Mouse (Mus musculus) embryonic facial prominence, embryonic 13.5 days (tissue): ENCODE measurements around the gene Map4k3. TPM values are rescaled to one million over a fixed set of nuclear protein-coding genes. Genes with fewer than 3 reads are reported as not detected.

Experiments used
- ATAC-seq: fragments of 200-750 bp; cut with Nextera tagmentation; 2 replicates; pipeline ENCODE4 v1.8.0; 2017; ENCODE audit warnings: low read depth; ENCODE audit not compliant: insufficient number of reproducible peaks, insufficient read depth, low FRiP score, low TSS enrichment
- H3K27ac ChIP-seq: fragments of 300-500 bp; sonication (generic); 2 replicates; pipeline ENCODE4 v1.5.1; 2015; ENCODE audit warnings: moderate library complexity, mild to moderate bottlenecking, inconsistent platforms
- H3K27me3 ChIP-seq: fragments of 300-500 bp; sonication (generic); 2 replicates; pipeline ENCODE4 v1.6.1; 2015; ENCODE audit warnings: mild to moderate bottlenecking, inconsistent platforms
- H3K36me3 ChIP-seq: fragments of 300-500 bp; sonication (generic); 2 replicates; pipeline ENCODE4 v1.6.1; 2015; ENCODE audit warnings: mild to moderate bottlenecking, inconsistent platforms
- H3K4me1 ChIP-seq: fragments of 300-500 bp; sonication (generic); 2 replicates; pipeline ENCODE4 v1.6.1; 2015; ENCODE audit warnings: inconsistent platforms
- H3K4me2 ChIP-seq: fragments of 300-500 bp; sonication (generic); 2 replicates; pipeline ENCODE4 v1.6.1; 2015; ENCODE audit warnings: moderate library complexity, mild to moderate bottlenecking, inconsistent platforms
- H3K4me3 ChIP-seq: fragments of 300-500 bp; sonication (generic); 2 replicates; pipeline ENCODE4 v1.5.1; 2015; ENCODE audit warnings: mild to moderate bottlenecking, inconsistent platforms
- H3K9ac ChIP-seq: fragments of 300-500 bp; sonication (generic); 2 replicates; pipeline ENCODE4 v1.6.1; 2015; ENCODE audit warnings: mild to moderate bottlenecking, inconsistent platforms
- H3K9me3 ChIP-seq: fragments of 300-500 bp; sonication (generic); 2 replicates; pipeline ENCODE4 v1.6.1; 2016; ENCODE audit warnings: inconsistent platforms
- WGBS: fragments of 180-500 bp; shearing (Covaris S2); methylation state at CpG from one replicate; pipeline ENCODE4 v1.1.7; 2015; ENCODE audit warnings: mixed read lengths; 5-methylcytosine and 5-hydroxymethylcytosine counted together
- polyA plus RNA-seq: library from polyadenylated mRNA; unstranded; fragments of >200 nt; fragmentation: Nextera tagmentation; extraction: Ambion mirVana; gene quantifications from 2 replicates; pipeline ENCODE4 v1.2.1, GENCODE M21; 2015

The Map4k3 gene
- polyA plus RNA-seq, 1 experiment from 2014 or later = 23.7 TPM

- Histone ChIP-seq H3K36me3 (peaks cover 12% of the 10 kb centered on the region; the same call in 1 of the 2 replicates), H3K27me3 (no peaks in the 10 kb centered on the region), H3K9ac (no peak overlapping the region), H3K27ac (no peak overlapping the region), H3K4me1 (no peaks in the 10 kb centered on the region), H3K9me3 (no peaks in the 10 kb centered on the region), H3K4me2 (no peak overlapping the region), H3K4me3 (no peak overlapping the region)
- ATAC-seq = no peak
- WGBS = 54% methylated on average over 5 of the region's 5 CpGs
Measured at GRCm38 (mm10) chr17:80620786-80621423, 107.4 kb downstream of the Map4k3 start.

- no peak overlapping the region for H3K9ac ChIP-seq
- H3K4me3 ChIP-seq = no peak overlapping the region
- no peaks in the 10 kb centered on the region for H3K27me3 ChIP-seq
- H3K9me3 ChIP-seq = no peaks in the 10 kb centered on the region
- no peak for ATAC-seq
- no peak overlapping the region for H3K27ac ChIP-seq
- WGBS = 88% methylated on average over 13 of the region's 13 CpGs
- H3K36me3 ChIP-seq = peaks cover 25% of the 10 kb centered on the region
- no peak overlapping the region for H3K4me2 ChIP-seq
- H3K4me1 ChIP-seq = no peaks in the 10 kb centered on the region
Measured at GRCm38 (mm10) chr17:80619556-80619955, 108.7 kb downstream of the Map4k3 start.

- Histone ChIP-seq H3K9ac (no peak overlapping the region), H3K4me1 (no peaks in the 10 kb centered on the region), H3K9me3 (no peaks in the 10 kb centered on the region), H3K36me3 (peaks cover 29% of the 10 kb centered on the region), H3K27ac (no peak overlapping the region), H3K27me3 (no peaks in the 10 kb centered on the region), H3K4me3 (no peak overlapping the region), H3K4me2 (no peak overlapping the region)
- no peak for ATAC-seq
- WGBS = 87% methylated on average over 5 of the region's 5 CpGs
Measured at GRCm38 (mm10) chr17:80618890-80619289, 109.4 kb downstream of the Map4k3 start.

GRCm38 (mm10) chr17:80603806-80604205 lies 124.5 kb downstream of the Map4k3 start:
- H3K4me2 ChIP-seq = no peak overlapping the region
- no peak for ATAC-seq
- WGBS = 78% methylated on average over 6 of the region's 6 CpGs
- H3K4me1 ChIP-seq = no peaks in the 10 kb centered on the region
- no peak overlapping the region for H3K9ac ChIP-seq
- no peak overlapping the region for H3K27ac ChIP-seq
- H3K9me3 ChIP-seq = 0 out of 2 replicates have a peak, but pooled peaks cover 4% of the 10 kb centered on the region
- H3K36me3 ChIP-seq = peaks cover 83% of the 10 kb centered on the region
- no peaks in the 10 kb centered on the region for H3K27me3 ChIP-seq
- H3K4me3 ChIP-seq = no peak overlapping the region

- H3K27ac ChIP-seq = no peak overlapping the region
- H3K27me3 ChIP-seq = no peaks in the 10 kb centered on the region
- no peaks in the 10 kb centered on the region for H3K4me1 ChIP-seq
- 90% methylated on average over 19 of the region's 19 CpGs for WGBS
- peaks cover 77% of the 10 kb centered on the region for H3K36me3 ChIP-seq
- H3K4me3 ChIP-seq = no peak overlapping the region
- H3K4me2 ChIP-seq = no peak overlapping the region
- no peak overlapping the region for H3K9ac ChIP-seq
- no peaks in the 10 kb centered on the region for H3K9me3 ChIP-seq
- no peak for ATAC-seq
Measured at GRCm38 (mm10) chr17:80603079-80603625, 125.1 kb downstream of the Map4k3 start.

GRCm38 (mm10) chr17:80601371-80601770 lies 126.9 kb downstream of the Map4k3 start:
- H3K9ac ChIP-seq = no peak overlapping the region
- H3K4me2 ChIP-seq = no peak overlapping the region
- H3K9me3 ChIP-seq = no peaks in the 10 kb centered on the region
- H3K4me1 ChIP-seq = no peaks in the 10 kb centered on the region
- H3K36me3 ChIP-seq = peaks cover 78% of the 10 kb centered on the region
- H3K4me3 ChIP-seq = no peak overlapping the region
- WGBS = 56% methylated on average over 13 of the region's 13 CpGs
- no peak overlapping the region for H3K27ac ChIP-seq
- H3K27me3 ChIP-seq = no peaks in the 10 kb centered on the region
- ATAC-seq = no peak

- no peak overlapping the region for H3K4me3 ChIP-seq
- H3K27me3 ChIP-seq = no peaks in the 10 kb centered on the region
- no peak overlapping the region for H3K4me2 ChIP-seq
- H3K4me1 ChIP-seq = no peaks in the 10 kb centered on the region
- no peak overlapping the region for H3K9ac ChIP-seq
- no peak overlapping the region for H3K27ac ChIP-seq
- H3K9me3 ChIP-seq = no peaks in the 10 kb centered on the region
- ATAC-seq = no peak
- H3K36me3 ChIP-seq = peaks cover 64% of the 10 kb centered on the region
- WGBS = 90% methylated on average over 6 of the region's 6 CpGs
Measured at GRCm38 (mm10) chr17:80583051-80583450, 145.2 kb downstream of the Map4k3 start.

- Histone ChIP-seq H3K36me3 (peaks cover 37% of the 10 kb centered on the region), H3K27ac (no peak overlapping the region), H3K9me3 (no peaks in the 10 kb centered on the region), H3K4me2 (no peak overlapping the region), H3K4me1 (peaks cover 11% of the 10 kb centered on the region), H3K4me3 (no peak overlapping the region), H3K27me3 (no peaks in the 10 kb centered on the region), H3K9ac (no peak overlapping the region)
- 80% methylated on average over 6 of the region's 6 CpGs for WGBS
- no peak for ATAC-seq
Measured at GRCm38 (mm10) chr17:80579901-80580300, 148.4 kb downstream of the Map4k3 start.

GRCm38 (mm10) chr17:80579089-80579488 lies 149.2 kb downstream of the Map4k3 start:
- H3K4me2 ChIP-seq = no peak overlapping the region
- H3K27me3 ChIP-seq = no peaks in the 10 kb centered on the region
- peaks cover 11% of the 10 kb centered on the region for H3K4me1 ChIP-seq
- ATAC-seq = no peak
- H3K27ac ChIP-seq = no peak overlapping the region
- 89% methylated on average over 9 of the region's 9 CpGs for WGBS
- H3K36me3 ChIP-seq = peaks cover 28% of the 10 kb centered on the region
- no peak overlapping the region for H3K4me3 ChIP-seq
- H3K9ac ChIP-seq = no peak overlapping the region
- H3K9me3 ChIP-seq = no peaks in the 10 kb centered on the region

GRCm38 (mm10) chr17:80578041-80578440 lies 150.2 kb downstream of the Map4k3 start:
- no peak overlapping the region for H3K4me2 ChIP-seq
- H3K36me3 ChIP-seq = peaks cover 18% of the 10 kb centered on the region
- H3K4me3 ChIP-seq = no peak overlapping the region
- H3K27ac ChIP-seq = no peak overlapping the region
- WGBS = 98% methylated on average over 1 of the region's 1 CpGs
- no peak overlapping the region for H3K9ac ChIP-seq
- ATAC-seq = no peak
- H3K4me1 ChIP-seq = peaks cover 11% of the 10 kb centered on the region
- no peaks in the 10 kb centered on the region for H3K9me3 ChIP-seq
- H3K27me3 ChIP-seq = no peaks in the 10 kb centered on the region

- H3K9ac ChIP-seq = peak within 1 kb of the TSS; percentile 69
- peak within 1 kb of the TSS; percentile 51 for H3K4me3 ChIP-seq
- no peaks in the 10 kb centered on the region for H3K27me3 ChIP-seq
- H3K27ac ChIP-seq = no peak within 1 kb of the TSS
- peaks cover 16% of the 10 kb centered on the region for H3K36me3 ChIP-seq
- H3K4me1 ChIP-seq = peaks cover 11% of the 10 kb centered on the region
- ATAC-seq = no peak
- 75% methylated on average over 15 of the region's 15 CpGs for WGBS
- no peaks in the 10 kb centered on the region for H3K9me3 ChIP-seq
- peak within 1 kb of the TSS; percentile 95 for H3K4me2 ChIP-seq
Measured at GRCm38 (mm10) chr17:80577639-80578038, 150.6 kb downstream of the Map4k3 start, which contains the start of gene Cdkl4. Gene Cdkl4, minus strand, starts transcription at chr17:80577813.

- peaks cover 16% of the 10 kb centered on the region for H3K36me3 ChIP-seq
- WGBS = under 1% methylated on average over 30 of the region's 30 CpGs
- peak; percentile 86 for ATAC-seq
- no peaks in the 10 kb centered on the region for H3K9me3 ChIP-seq
- H3K9ac ChIP-seq = peak overlapping the region; percentile 69
- H3K4me1 ChIP-seq = peaks cover 11% of the 10 kb centered on the region
- H3K4me3 ChIP-seq = peak overlapping the region; percentile 51
- peak overlapping the region; percentile 95 for H3K4me2 ChIP-seq
- no peaks in the 10 kb centered on the region for H3K27me3 ChIP-seq
- no peak overlapping the region for H3K27ac ChIP-seq
Measured at GRCm38 (mm10) chr17:80577214-80577613, 151.1 kb downstream of the Map4k3 start.
